Mouse (Mus musculus) neural tube, embryonic 15.5 days (tissue): ENCODE data around the gene Cd96. TPM values are rescaled to one million over a fixed set of nuclear protein-coding genes. Genes with fewer than 3 reads are reported as not detected.

Experiments used
- ATAC-seq: fragments of 200-750 bp; cut with Nextera tagmentation; 2 replicates; pipeline ENCODE4 v1.8.0; 2017; ENCODE audit warnings: mild to moderate bottlenecking, moderate TSS enrichment, moderate library complexity; ENCODE audit not compliant: low FRiP score
- H3K27ac ChIP-seq: fragments of 300-500 bp; sonication (generic); replicated peaks from 2 replicates; pipeline ENCODE4 v1.5.1; 2015; ENCODE audit warnings: mild to moderate bottlenecking, inconsistent platforms
- H3K27me3 ChIP-seq: fragments of 300-500 bp; sonication (generic); replicated peaks from 2 replicates; pipeline ENCODE4 v1.6.1; 2015; ENCODE audit warnings: inconsistent platforms
- H3K36me3 ChIP-seq: fragments of 300-500 bp; sonication (generic); 2 replicates; pipeline ENCODE4 v1.6.1; 2015; ENCODE audit warnings: inconsistent platforms
- H3K4me1 ChIP-seq: fragments of 300-500 bp; sonication (generic); 2 replicates; pipeline ENCODE4 v1.6.1; 2015; ENCODE audit warnings: inconsistent platforms
- H3K4me2 ChIP-seq: fragments of 300-500 bp; sonication (generic); 2 replicates; pipeline ENCODE4 v1.6.1; 2015; ENCODE audit warnings: inconsistent platforms, mild to moderate bottlenecking, moderate library complexity
- H3K4me3 ChIP-seq: fragments of 300-500 bp; sonication (generic); replicated peaks from 2 replicates; pipeline ENCODE4 v1.5.1; 2015; ENCODE audit warnings: mild to moderate bottlenecking, inconsistent platforms
- H3K9ac ChIP-seq: fragments of 300-500 bp; sonication (generic); replicated peaks from 2 replicates; pipeline ENCODE4 v1.6.1; 2015; ENCODE audit warnings: mild to moderate bottlenecking, inconsistent platforms
- H3K9me3 ChIP-seq: fragments of 300-500 bp; sonication (generic); replicated peaks from 2 replicates; pipeline ENCODE4 v1.6.1; 2016; ENCODE audit warnings: inconsistent platforms
- WGBS: fragments of 180-500 bp; shearing (Covaris S2); methylation state at CpG from one replicate; pipeline ENCODE4 v1.1.7; 2015; ENCODE audit warnings: mixed read lengths; 5-methylcytosine and 5-hydroxymethylcytosine counted together
- polyA plus RNA-seq: library from polyadenylated mRNA; unstranded; fragments of >200 nt; fragmentation: Nextera tagmentation; extraction: Ambion mirVana; gene quantifications from 2 replicates; pipeline ENCODE4 v1.2.1, GENCODE M21; 2015

Cd96 gene
- polyA plus RNA-seq, 1 experiment from 2014 or later, result 0.13 TPM

GRCm38 (mm10) chr16:46109536-46109935 is 10.5 kb downstream of the Cd96 start:
- H3K4me1 ChIP-seq, result no peaks in the 10 kb centered on the region
- H3K36me3 ChIP-seq, result no peaks in the 10 kb centered on the region
- no peaks in the 10 kb centered on the region for H3K27me3 ChIP-seq
- H3K27ac ChIP-seq, result no peak overlapping the region
- no peak overlapping the region for H3K4me2 ChIP-seq
- no peak overlapping the region for H3K4me3 ChIP-seq
- no peaks in the 10 kb centered on the region for H3K9me3 ChIP-seq
- 68% methylated on average over 8 of the region's 8 CpGs for WGBS
- H3K9ac ChIP-seq, result no peak overlapping the region
- ATAC-seq, result no peak

- Histone ChIP-seq H3K4me1 (no peaks in the 10 kb centered on the region), H3K4me2 (no peak overlapping the region), H3K9me3 (no peaks in the 10 kb centered on the region), H3K27me3 (no peaks in the 10 kb centered on the region), H3K27ac (no peak overlapping the region), H3K4me3 (no peak overlapping the region), H3K36me3 (no peaks in the 10 kb centered on the region), H3K9ac (no peak overlapping the region)
- WGBS, result 65% methylated on average over 4 of the region's 4 CpGs
- no peak for ATAC-seq
These were observed 12.6 kb downstream of the Cd96 start for GRCm38 (mm10) chr16:46107431-46107830.

DNA sequence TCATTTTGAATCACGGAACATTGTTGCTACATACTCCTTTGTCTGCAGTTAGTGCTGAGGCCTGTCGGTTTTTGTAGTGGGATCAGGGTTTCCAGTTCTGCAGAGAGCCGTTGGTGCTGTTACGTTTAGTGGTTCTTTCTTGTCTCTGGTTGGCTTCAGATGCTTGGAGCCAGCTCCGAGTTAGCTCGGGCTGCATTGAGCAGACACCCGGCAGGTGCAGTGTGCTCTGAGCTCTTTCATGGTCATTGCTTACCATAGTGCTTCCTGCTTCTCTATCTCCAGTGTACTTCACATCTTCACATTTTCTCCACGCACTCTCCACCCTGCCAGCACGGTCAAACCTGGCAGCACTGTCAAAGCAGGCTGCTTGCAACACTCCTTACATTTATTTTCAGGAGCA is 15.6 kb downstream of the Cd96 start:
- H3K27me3 ChIP-seq, result no peaks in the 10 kb centered on the region
- no peaks in the 10 kb centered on the region for H3K36me3 ChIP-seq
- no peaks in the 10 kb centered on the region for H3K9me3 ChIP-seq
- no peak overlapping the region for H3K4me3 ChIP-seq
- no peak for ATAC-seq
- H3K27ac ChIP-seq, result no peak overlapping the region
- 86% methylated on average over 9 of the region's 9 CpGs for WGBS
- H3K4me1 ChIP-seq, result no peaks in the 10 kb centered on the region
- no peak overlapping the region for H3K4me2 ChIP-seq
- no peak overlapping the region for H3K9ac ChIP-seq

- ATAC-seq, result no peak
- no peak overlapping the region for H3K4me3 ChIP-seq
- no peaks in the 10 kb centered on the region for H3K36me3 ChIP-seq
- WGBS, result 42% methylated on average over 2 of the region's 2 CpGs
- H3K9ac ChIP-seq, result no peak overlapping the region
- no peak overlapping the region for H3K27ac ChIP-seq
- H3K4me2 ChIP-seq, result no peak overlapping the region
- no peaks in the 10 kb centered on the region for H3K9me3 ChIP-seq
- no peaks in the 10 kb centered on the region for H3K4me1 ChIP-seq
- H3K27me3 ChIP-seq, result no peaks in the 10 kb centered on the region
These were observed 18.3 kb downstream of the Cd96 start for GRCm38 (mm10) chr16:46101748-46102147.

GRCm38 (mm10) chr16:46100286-46100685 is 19.8 kb downstream of the Cd96 start:
- H3K4me2 ChIP-seq, result no peak overlapping the region
- no peaks in the 10 kb centered on the region for H3K27me3 ChIP-seq
- ATAC-seq, result no peak
- H3K36me3 ChIP-seq, result no peaks in the 10 kb centered on the region
- H3K9me3 ChIP-seq, result no peaks in the 10 kb centered on the region
- no peak overlapping the region for H3K9ac ChIP-seq
- no peak overlapping the region for H3K4me3 ChIP-seq
- no peak overlapping the region for H3K27ac ChIP-seq
- H3K4me1 ChIP-seq, result no peaks in the 10 kb centered on the region
- WGBS, result 69% methylated on average over 2 of the region's 2 CpGs

- H3K36me3 ChIP-seq, result no peaks in the 10 kb centered on the region
- H3K9ac ChIP-seq, result no peak overlapping the region
- ATAC-seq, result no peak
- H3K27me3 ChIP-seq, result no peaks in the 10 kb centered on the region
- H3K27ac ChIP-seq, result no peak overlapping the region
- H3K4me1 ChIP-seq, result no peaks in the 10 kb centered on the region
- H3K9me3 ChIP-seq, result no peaks in the 10 kb centered on the region
- 64% methylated on average over 9 of the region's 9 CpGs for WGBS
- no peak overlapping the region for H3K4me3 ChIP-seq
- H3K4me2 ChIP-seq, result no peak overlapping the region
These were observed 22.6 kb downstream of the Cd96 start for GRCm38 (mm10) chr16:46097421-46097820.

- Histone ChIP-seq H3K36me3 (no peaks in the 10 kb centered on the region), H3K27me3 (no peaks in the 10 kb centered on the region), H3K4me2 (no peak overlapping the region), H3K9ac (no peak overlapping the region), H3K4me1 (no peaks in the 10 kb centered on the region), H3K9me3 (no peaks in the 10 kb centered on the region), H3K27ac (no peak overlapping the region), H3K4me3 (no peak overlapping the region)
- ATAC-seq, result no peak
- WGBS, result 72% methylated on average over 2 of the region's 2 CpGs
These were observed 25.6 kb downstream of the Cd96 start for GRCm38 (mm10) chr16:46094478-46094877.

DNA sequence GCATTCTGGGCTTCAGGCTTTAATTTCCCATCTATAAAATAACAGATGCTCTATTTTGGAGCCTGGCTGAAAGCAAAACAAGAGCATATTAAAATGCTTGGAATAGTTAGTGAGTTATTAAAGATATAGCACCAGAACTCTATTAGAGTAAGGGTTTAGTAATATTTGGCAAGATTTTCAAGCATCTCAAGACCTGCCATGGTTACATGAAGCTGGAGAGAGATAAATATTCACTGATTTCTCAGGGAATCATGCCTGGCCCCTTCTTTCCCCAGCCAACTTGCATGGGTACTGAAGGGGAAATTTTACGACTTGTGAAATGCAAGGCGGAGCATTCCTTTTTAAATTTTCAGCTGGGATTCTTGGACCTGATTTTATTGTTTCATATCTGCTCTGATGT is 27.1 kb downstream of the Cd96 start:
- no peak overlapping the region for H3K4me2 ChIP-seq
- no peaks in the 10 kb centered on the region for H3K36me3 ChIP-seq
- H3K4me1 ChIP-seq, result no peaks in the 10 kb centered on the region
- no peak for ATAC-seq
- H3K27ac ChIP-seq, result no peak overlapping the region
- no peak overlapping the region for H3K4me3 ChIP-seq
- WGBS, result 79% methylated on average over 2 of the region's 2 CpGs
- H3K27me3 ChIP-seq, result no peaks in the 10 kb centered on the region
- H3K9me3 ChIP-seq, result no peaks in the 10 kb centered on the region
- H3K9ac ChIP-seq, result no peak overlapping the region

- Histone ChIP-seq H3K4me2 (no peak overlapping the region), H3K36me3 (no peaks in the 10 kb centered on the region), H3K4me1 (no peaks in the 10 kb centered on the region), H3K4me3 (no peak overlapping the region), H3K27me3 (no peaks in the 10 kb centered on the region), H3K9ac (no peak overlapping the region), H3K27ac (no peak overlapping the region), H3K9me3 (no peaks in the 10 kb centered on the region; the same call in 1 of the 2 replicates)
- 84% methylated on average over 5 of the region's 5 CpGs for WGBS
- no peak for ATAC-seq
These were observed 33.1 kb downstream of the Cd96 start for GRCm38 (mm10) chr16:46086874-46087473.

- H3K36me3 ChIP-seq, result no peaks in the 10 kb centered on the region
- H3K9ac ChIP-seq, result no peak overlapping the region
- H3K9me3 ChIP-seq, result no peaks in the 10 kb centered on the region
- no peaks in the 10 kb centered on the region for H3K4me1 ChIP-seq
- H3K27ac ChIP-seq, result no peak overlapping the region
- no peak for ATAC-seq
- H3K4me2 ChIP-seq, result no peak overlapping the region
- H3K4me3 ChIP-seq, result no peak overlapping the region
- H3K27me3 ChIP-seq, result no peaks in the 10 kb centered on the region
- 86% methylated on average over 3 of the region's 3 CpGs for WGBS
These were observed 52.1 kb downstream of the Cd96 start for GRCm38 (mm10) chr16:46068000-46068399.

GRCm38 (mm10) chr16:46063278-46063677 is 56.8 kb downstream of the Cd96 start:
- H3K27me3 ChIP-seq, result no peaks in the 10 kb centered on the region
- no peak overlapping the region for H3K4me3 ChIP-seq
- H3K27ac ChIP-seq, result no peak overlapping the region
- H3K36me3 ChIP-seq, result no peaks in the 10 kb centered on the region
- no peaks in the 10 kb centered on the region for H3K4me1 ChIP-seq
- 89% methylated on average over 5 of the region's 5 CpGs for WGBS
- ATAC-seq, result no peak
- no peak overlapping the region for H3K4me2 ChIP-seq
- no peaks in the 10 kb centered on the region for H3K9me3 ChIP-seq
- H3K9ac ChIP-seq, result no peak overlapping the region

DNA sequence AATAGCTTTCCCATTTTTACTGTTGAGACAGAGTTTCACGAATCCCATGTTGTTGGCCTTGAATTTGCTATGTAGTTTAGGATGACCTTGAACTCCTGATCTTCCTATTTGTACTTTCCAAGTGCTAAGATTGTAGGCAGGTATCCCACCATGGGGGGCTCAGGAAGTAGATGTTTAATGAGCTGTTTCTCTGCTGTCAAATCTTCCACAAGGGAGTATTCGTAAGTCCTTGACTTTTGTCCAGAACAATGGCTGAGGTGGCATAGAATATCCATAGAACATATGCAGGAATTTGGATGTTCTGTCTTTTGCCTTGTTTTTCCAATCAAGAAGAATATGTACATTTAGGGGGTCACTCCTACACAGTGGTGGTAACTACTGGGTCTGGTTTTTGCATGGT is 73.1 kb downstream of the Cd96 start:
- Histone ChIP-seq H3K9ac (no peak overlapping the region), H3K27me3 (no peaks in the 10 kb centered on the region), H3K9me3 (no peaks in the 10 kb centered on the region), H3K36me3 (no peaks in the 10 kb centered on the region), H3K4me1 (no peaks in the 10 kb centered on the region), H3K4me2 (no peak overlapping the region), H3K4me3 (no peak overlapping the region), H3K27ac (no peak overlapping the region)
- WGBS, result 92% methylated on average over 2 of the region's 2 CpGs
- ATAC-seq, result no peak

GRCm38 (mm10) chr16:46036261-46036660 is 83.8 kb downstream of the Cd96 start:
- Histone ChIP-seq H3K9me3 (no peaks in the 10 kb centered on the region), H3K9ac (no peak overlapping the region), H3K27ac (no peak overlapping the region), H3K36me3 (no peaks in the 10 kb centered on the region), H3K4me2 (no peak overlapping the region), H3K4me3 (no peak overlapping the region), H3K4me1 (no peaks in the 10 kb centered on the region), H3K27me3 (no peaks in the 10 kb centered on the region)
- no peak for ATAC-seq
- WGBS, result 52% methylated on average over 2 of the region's 2 CpGs
